Mouse (Mus musculus) MEL (cell line): ENCODE measurements around the gene Atg13.

ENCODE experiments used
- CTCF ChIP-seq, 3 experiments: IDR thresholded peaks in 2 of 3; conservative IDR thresholded peaks in 1 of 3; 2 replicates each; pipeline ENCODE4 v1.5.1; 2011 to 2012; ENCODE audit warnings: low read length in 3 of 3, low read depth in 2 of 3, mild to moderate bottlenecking in 2 of 3, improper control_type of control experiment in 1 of 3, inconsistent platforms in 1 of 3, mixed read lengths in 1 of 3, moderate library complexity in 1 of 3; ENCODE audit not compliant: control insufficient read depth in 1 of 3, insufficient read depth in 1 of 3, poor library complexity in 1 of 3, severe bottlenecking in 1 of 3
- EP300 ChIP-seq, 2 experiments: IDR thresholded peaks; 2 replicates each; pipeline ENCODE4 v1.6.1; 2011; ENCODE audit warnings: improper control_type of control experiment in 2 of 2, low read length in 2 of 2, low read depth in 1 of 2, mild to moderate bottlenecking in 1 of 2
- MAFK ChIP-seq: IDR thresholded peaks from 2 replicates; pipeline ENCODE4 v1.6.1; 2011; ENCODE audit warnings: low read depth, mild to moderate bottlenecking, low read length, improper control_type of control experiment, borderline replicate concordance
- MAZ ChIP-seq: IDR thresholded peaks from 2 replicates; pipeline ENCODE4 v1.6.1; 2012; ENCODE audit warnings: low read depth, mild to moderate bottlenecking, inconsistent platforms, low read length, improper control_type of control experiment
- MYB ChIP-seq: IDR thresholded peaks from 2 replicates; pipeline ENCODE4 v1.6.1; 2011; ENCODE audit warnings: mild to moderate bottlenecking, low read depth, low read length, improper control_type of control experiment
- POLR2A ChIP-seq, 2 experiments: IDR thresholded peaks; 2 replicates each; pipeline ENCODE4 v1.6.1; 2011 to 2012; ENCODE audit warnings: low read length in 2 of 2, mild to moderate bottlenecking in 2 of 2, control low read depth in 1 of 2, improper control_type of control experiment in 1 of 2, low read depth in 1 of 2, moderate library complexity in 1 of 2; ENCODE audit not compliant: control insufficient read depth in 1 of 2, insufficient read depth in 1 of 2, poor library complexity in 1 of 2
- TBP ChIP-seq: IDR thresholded peaks from 2 replicates; pipeline ENCODE4 v1.8.0; 2011; ENCODE audit warnings: low read depth, low read length, improper control_type of control experiment
- ZC3H11A ChIP-seq: IDR thresholded peaks from 2 replicates; pipeline ENCODE4 v1.6.1; 2012; ENCODE audit warnings: low read depth, mild to moderate bottlenecking, inconsistent platforms, low read length, improper control_type of control experiment
- ZNF384 ChIP-seq: IDR thresholded peaks from 2 replicates; pipeline ENCODE4 v1.6.1; 2012; ENCODE audit warnings: low read depth, mild to moderate bottlenecking, inconsistent platforms, low read length, improper control_type of control experiment

- TF ChIP-seq MYB (no peak), CTCF (IDR thresholded peaks at IDR 0.05 in 2 of 3, conservative IDR thresholded peaks at IDR 0.05 in 1 of 3; ENCODE audit: control insufficient read depth in 1 of 3, insufficient read depth in 1 of 3, low read depth in 2 of 3, low read length in 3 of 3, poor library complexity in 1 of 3, severe bottlenecking in 1 of 3) (no peak), ZNF384 (no peak), POLR2A (IDR thresholded peaks at IDR 0.05; ENCODE audit: control insufficient read depth in 1 of 2, insufficient read depth in 1 of 2, low read depth in 1 of 2, low read length in 2 of 2, poor library complexity in 1 of 2) (no peak), MAFK (no peak), ZC3H11A (no peak), TBP (no peak), MAZ (no peak), EP300 (IDR thresholded peaks at IDR 0.05; ENCODE audit: low read depth in 1 of 2, low read length in 2 of 2) (no peak)
These were observed 13.0 kb upstream of the Atg13 start for GRCm38 (mm10) chr2:91723382-91723781.
